Mouse (Mus musculus): ENCODE results near the gene Shld1.

DNA sequence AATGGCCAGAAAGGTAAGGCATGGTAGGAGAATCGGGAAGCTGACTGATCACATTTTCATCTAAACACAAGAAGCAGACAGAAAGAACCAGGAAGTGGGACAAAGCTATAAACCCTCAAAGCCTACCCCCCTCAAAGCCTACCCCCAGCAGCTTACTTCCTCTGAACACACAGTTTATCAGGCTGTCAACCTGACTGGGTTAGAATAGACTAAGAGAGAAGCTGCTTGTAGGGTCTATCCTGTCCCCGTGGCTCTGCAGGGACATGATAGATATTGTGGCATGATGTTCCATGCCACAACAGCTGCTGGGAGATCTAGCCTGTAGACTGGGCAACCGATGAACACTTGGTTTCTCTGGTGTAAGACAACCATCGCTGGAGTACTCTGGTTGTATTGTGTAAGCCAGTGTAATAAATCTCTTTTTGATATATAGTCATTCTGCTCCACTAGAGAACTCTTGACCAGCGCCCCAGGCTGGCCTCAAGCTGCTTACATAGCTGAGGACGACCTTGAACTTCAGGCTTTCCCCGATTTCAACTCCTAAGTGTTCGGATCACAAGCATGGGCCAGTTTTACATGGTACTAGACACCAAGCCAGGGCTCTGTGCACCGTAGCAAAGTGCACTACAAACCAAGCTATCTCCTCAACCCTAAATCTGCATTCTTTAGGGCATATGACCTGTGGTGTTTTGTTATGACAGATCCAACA lies 28.2 kb upstream of the Shld1 start:
- TF ChIP-seq CTCF (IDR thresholded peaks at IDR 0.05; ENCODE audit: low read depth, low read length) (no peak), POLR2A (IDR thresholded peaks at IDR 0.05; ENCODE audit: insufficient read depth, low read length) (no peak), EP300 (IDR thresholded peaks at IDR 0.05; ENCODE audit: insufficient read depth, low read depth, low read length) (no peak)

All from ES-Bruce4 (cell line).